ENCODE assay signal across 24 mouse cellular contexts in genomic region chr6:54124519-54124918, GRCm38 (mm10).
DNase-seq lines count a peak whose midpoint lies in the region; ATAC-seq and TF ChIP-seq lines count a peak whose summit lies in the region.
"Had no signal": no experiment of that assay in that cellular context is flagged by ENCODE, and none has a peak within 500 bp of the region (broad histone marks: within the 10 kb centered on the region; RNA-seq: fewer than 3 reads in every experiment).

No protein-coding gene starts in this region.

- no peaks in the 10 kb centered on the region for H3K9me3 ChIP-seq in liver, postnatal 0 days (ENCODE audit: low read length)
- no peaks in the 10 kb centered on the region for H3K9me3 ChIP-seq in liver, embryonic 11.5 days (ENCODE audit: control insufficient read depth, low read length)
- H3K9me3 ChIP-seq: embryonic facial prominence, embryonic 10.5 days; embryonic facial prominence, embryonic 12.5 days; forebrain, embryonic 12.5 days had no signal

- 84% methylated on average over 3 of the region's 3 CpGs for WGBS in cerebellum, adult 2 months
- WGBS in liver, adult 2 months: 14% methylated on average over 3 of the region's 3 CpGs
- WGBS in liver, postnatal 0 days (ENCODE audit: insufficient replicate concordance): 53% methylated on average over 3 of the region's 3 CpGs
- WGBS in liver, embryonic 11.5 days: 62% methylated on average over 3 of the region's 3 CpGs

- H3K4me1 ChIP-seq in cerebellum, adult 2 months (ENCODE audit: control insufficient read depth, insufficient read depth, low read length): peaks cover 45% of the 10 kb centered on the region
- H3K4me1 ChIP-seq in liver, adult 2 months (ENCODE audit: control insufficient read depth, insufficient read depth, low read length): peaks cover 15% of the 10 kb centered on the region
- peaks cover 13% of the 10 kb centered on the region for H3K4me1 ChIP-seq in liver, postnatal 0 days (ENCODE audit: insufficient read depth)
- H3K4me1 ChIP-seq in liver, embryonic 11.5 days (replicated peaks; ENCODE audit: control insufficient read depth, insufficient read depth, low read length): peaks cover 3% of the 10 kb centered on the region; the same call in 1 of the 2 replicates
- H3K4me1 ChIP-seq: embryonic facial prominence, embryonic 12.5 days had no signal

- peaks cover 19% of the 10 kb centered on the region; the same call in 1 of the 2 replicates for H3K79me2 ChIP-seq in liver, adult 2 months (ENCODE audit: control insufficient read depth, insufficient read depth, low read length)

- peak; percentile 39; the same call in 1 of the 2 replicates for TF ChIP-seq EP300 in liver, postnatal 0 days (IDR thresholded peaks at IDR 0.05; ENCODE audit: low read depth)

- no peak for TF ChIP-seq CTCF in cerebellum, adult 2 months (IDR thresholded peaks at IDR 0.05; ENCODE audit: borderline replicate concordance, insufficient read depth, low read depth, low read length)
- no peak for TF ChIP-seq CTCF in liver, adult 2 months (IDR thresholded peaks at IDR 0.05; ENCODE audit: low read depth, low read length)
- no peak for TF ChIP-seq CTCF in liver, postnatal 0 days (IDR thresholded peaks at IDR 0.05; ENCODE audit: low read depth)

- peak overlapping the region; percentile 59 for H3K27ac ChIP-seq in cerebellum, adult 2 months (ENCODE audit: insufficient read depth, low read length)
- H3K27ac ChIP-seq in liver, adult 2 months (replicated peaks; ENCODE audit: insufficient read depth, low read depth, low read length): peak overlapping the region; percentile 29; the same call in 1 of the 2 replicates
- H3K27ac ChIP-seq in liver, postnatal 0 days (ENCODE audit: low read depth): no peak overlapping the region
- H3K27ac ChIP-seq in liver, embryonic 11.5 days (ENCODE audit: low read depth, low read length): no peak overlapping the region
- H3K27ac ChIP-seq: embryonic facial prominence, embryonic 10.5 days; embryonic facial prominence, embryonic 12.5 days; forebrain, embryonic 12.5 days had no signal

- no peaks in the 10 kb centered on the region for H3K36me3 ChIP-seq in liver, adult 2 months (ENCODE audit: control insufficient read depth, insufficient read depth, low read length)
- no peaks in the 10 kb centered on the region for H3K36me3 ChIP-seq in liver, postnatal 0 days (replicated peaks; ENCODE audit: insufficient read depth, low read length)
- H3K36me3 ChIP-seq in liver, embryonic 11.5 days (ENCODE audit: control insufficient read depth, insufficient read depth, low read length): no peaks in the 10 kb centered on the region
- H3K36me3 ChIP-seq: embryonic facial prominence, embryonic 10.5 days; embryonic facial prominence, embryonic 12.5 days; forebrain, embryonic 12.5 days; G1E had no signal

- H3K9ac ChIP-seq in liver, adult 2 months (ENCODE audit: low read depth, low read length): no peak overlapping the region
- H3K9ac ChIP-seq in liver, postnatal 0 days (replicated peaks): no peak overlapping the region
- H3K9ac ChIP-seq in liver, embryonic 11.5 days (ENCODE audit: low read depth, low read length): no peak overlapping the region
- H3K9ac ChIP-seq: embryonic facial prominence, embryonic 12.5 days; forebrain, embryonic 12.5 days had no signal

- H3K4me3 ChIP-seq in cerebellum, adult 2 months (replicated peaks; ENCODE audit: insufficient read depth, low read depth, low read length): no peak overlapping the region
- no peak overlapping the region for H3K4me3 ChIP-seq in liver, adult 2 months (ENCODE audit: insufficient read depth, low read depth, low read length)
- H3K4me3 ChIP-seq in liver, postnatal 0 days (ENCODE audit: low read depth, low read length): no peak overlapping the region
- no peak overlapping the region for H3K4me3 ChIP-seq in liver, embryonic 11.5 days (ENCODE audit: low read depth, low read length)
- H3K4me3 ChIP-seq: embryonic facial prominence, embryonic 10.5 days; embryonic facial prominence, embryonic 12.5 days; forebrain, embryonic 12.5 days had no signal

- peak; percentile 36; the same call in 1 of the 2 replicates for ATAC-seq in liver, postnatal 0 days
- no peak for ATAC-seq in liver, embryonic 11.5 days (replicated peaks; ENCODE audit: low FRiP score)
- ATAC-seq: activated CD4-positive, CD25-positive, alpha-beta regulatory T cell, adult 4 months; CD4-positive, CD25-positive, alpha-beta regulatory T cell, adult 4 months; forebrain, embryonic 14.5 days; forebrain, embryonic 16.5 days; Patski had no signal

- no peak overlapping the region for H3K4me2 ChIP-seq in liver, postnatal 0 days (ENCODE audit: low read depth, low read length)
- H3K4me2 ChIP-seq in liver, embryonic 11.5 days: no peak overlapping the region
- H3K4me2 ChIP-seq: embryonic facial prominence, embryonic 12.5 days; forebrain, embryonic 12.5 days had no signal

- no peaks in the 10 kb centered on the region for H3K27me3 ChIP-seq in cerebellum, adult 2 months (ENCODE audit: control insufficient read depth, insufficient read depth, low read length)
- H3K27me3 ChIP-seq in liver, adult 2 months (ENCODE audit: control insufficient read depth, insufficient read depth, low read length): no peaks in the 10 kb centered on the region
- H3K27me3 ChIP-seq in liver, postnatal 0 days (ENCODE audit: insufficient read depth, low read length): no peaks in the 10 kb centered on the region
- H3K27me3 ChIP-seq in liver, embryonic 11.5 days (replicated peaks; ENCODE audit: control insufficient read depth, insufficient read depth, low read length): no peaks in the 10 kb centered on the region
- H3K27me3 ChIP-seq: CH12.LX; embryonic facial prominence, embryonic 12.5 days; Patski had no signal

- no peak for DNase-seq in cerebellum, adult 2 months
- no peak for DNase-seq in cerebellum, postnatal 25 days
- DNase-seq in liver, adult 2 months (ENCODE audit: extremely low read depth, low read depth, low spot score): peak; percentile 97
- DNase-seq in liver: no peak
- DNase-seq in liver, postnatal 0 days: no peak
- no peak for DNase-seq in liver, embryonic 11.5 days (ENCODE audit: low spot score)
- DNase-seq: adrenal gland, adult 8-10 months; adrenal gland, postnatal 14 days; adrenal gland, postnatal 36 days; B cell, adult 2 months; cerebellum, adult 11-12 months; cerebellum, adult 8-10 months; cerebellum, adult 9-11 months; cerebellum, postnatal 14 days had no signal

- TF ChIP-seq POLR2A in cerebellum, adult 2 months (IDR thresholded peaks at IDR 0.05; ENCODE audit: borderline replicate concordance, insufficient read depth, low read length): no peak
- TF ChIP-seq POLR2A in liver, adult 2 months (IDR thresholded peaks at IDR 0.05; ENCODE audit: extremely low read depth, insufficient read depth, low read length): no peak

Comparison
In these comparisons a context has a peak if more than half of its experiments do, and no peak if none do; other contexts are left out.
1. H3K27ac ChIP-seq: peak in cerebellum, adult 2 months (single experiment) and liver, adult 2 months (single experiment); none in liver, postnatal 0 days (single experiment) and liver, embryonic 11.5 days (single experiment).